Mouse (Mus musculus): Measurements from ENCODE around the gene Washc1. TPM values are rescaled to one million over a fixed set of nuclear protein-coding genes. Genes with fewer than 3 reads are reported as not detected.
"Not testable (repeated sequence)": the region's sequence is repeated elsewhere in the genome, so short reads cannot be mapped to it uniquely, and the experiment has no call there.

Gene Washc1
- total RNA-seq (2021) (10 to 100 TPM; 19.2 to 21.5 TPM), polyA plus RNA-seq (2012; rRNA removed) (21.1 and 23.6 TPM in 2 replicates)
- long read RNA-seq, transcript Washc1-201 (11 exons, 2,905 nt), result major isoform, 5 of 9 reads
- long read RNA-seq, partial matches to known transcripts, result 2 of 9 reads
- long read RNA-seq, other reads (novel, unspliced or antisense), result 1 of 9 reads

- H3K4me1 ChIP-seq (ENCODE audit: control insufficient read depth, insufficient read depth, low read length), result peaks cover 6% of the 10 kb centered on the region
- H3K27ac ChIP-seq, result peak within 1 kb of the TSS; percentile 80
- WGBS, result under 1% methylated on average over 41 of the region's 41 CpGs
- peak; percentile 91 to 92 for DNase-seq
- H3K27me3 ChIP-seq (ENCODE audit: control insufficient read depth, insufficient read depth, low read length), result no peaks in the 10 kb centered on the region
- 0 out of 2 replicates have a peak, but pooled peaks cover 1% of the 10 kb centered on the region for H3K79me2 ChIP-seq (replicated peaks; ENCODE audit: control insufficient read depth, insufficient read depth, low read length)
- intact Hi-C loops (cut with DNase I), result no loop called here
- TF ChIP-seq EP300 (IDR thresholded peaks at IDR 0.05; ENCODE audit: insufficient read depth, low read depth, low read length), result 0 out of 2 replicates have a peak, but pooled peaks have one; percentile 28
- peak; percentile 9; the same call in 1 of the 2 replicates for TF ChIP-seq CTCF (IDR thresholded peaks at IDR 0.05)
- TF ChIP-seq POLR2A (IDR thresholded peaks at IDR 0.05; ENCODE audit: insufficient read depth, low read depth, low read length), result peak; percentile 58
- peak within 1 kb of the TSS; percentile 83 for H3K4me3 ChIP-seq
- H3K36me3 ChIP-seq (ENCODE audit: control insufficient read depth, insufficient read depth, low read length), result no peaks in the 10 kb centered on the region
- peak within 1 kb of the TSS; percentile 91 for H3K9ac ChIP-seq (ENCODE audit: low read depth, low read length)
Measured at GRCm38 (mm10) chr17:66111402-66111959, at the start of gene Washc1. Washc1 (plus strand) TSS chr17:66111545.

- Histone ChIP-seq H3K9ac (ENCODE audit: low read depth, low read length) (no peak overlapping the region), H3K4me1 (ENCODE audit: control insufficient read depth, insufficient read depth, low read length) (0 out of 2 replicates have a peak, but pooled peaks cover 1% of the 10 kb centered on the region), H3K79me2 (replicated peaks; ENCODE audit: control insufficient read depth, insufficient read depth, low read length) (peaks cover 11% of the 10 kb centered on the region), H3K27me3 (ENCODE audit: control insufficient read depth, insufficient read depth, low read length) (no peaks in the 10 kb centered on the region), H3K36me3 (ENCODE audit: control insufficient read depth, insufficient read depth, low read length) (no peaks in the 10 kb centered on the region), H3K27ac (no peak overlapping the region), H3K4me3 (no peak overlapping the region)
- no peak for DNase-seq
- TF ChIP-seq CTCF (IDR thresholded peaks at IDR 0.05), result no peak
- no peak for TF ChIP-seq POLR2A (IDR thresholded peaks at IDR 0.05; ENCODE audit: insufficient read depth, low read depth, low read length)
- TF ChIP-seq EP300 (IDR thresholded peaks at IDR 0.05; ENCODE audit: insufficient read depth, low read depth, low read length), result no peak
- WGBS, result 75% methylated on average over 4 of the region's 4 CpGs
- intact Hi-C loops (cut with DNase I), result no loop called here
Measured at GRCm38 (mm10) chr17:66065115-66065514, 46.2 kb upstream of the Washc1 start.

GRCm38 (mm10) chr17:66069036-66069435 lies 42.3 kb upstream of the Washc1 start:
- intact Hi-C loops (cut with DNase I); H3K27ac ChIP-seq; H3K9ac ChIP-seq (ENCODE audit: low read depth, low read length); H3K27me3 ChIP-seq (ENCODE audit: control insufficient read depth, insufficient read depth, low read length); H3K4me1 ChIP-seq (ENCODE audit: control insufficient read depth, insufficient read depth, low read length); H3K36me3 ChIP-seq (ENCODE audit: control insufficient read depth, insufficient read depth, low read length); H3K4me3 ChIP-seq; DNase-seq: not testable (repeated sequence)
- 96% methylated on average over 2 of the region's 2 CpGs for WGBS
- H3K79me2 ChIP-seq (replicated peaks; ENCODE audit: control insufficient read depth, insufficient read depth, low read length), result peaks cover 12% of the 10 kb centered on the region

GRCm38 (mm10) chr17:66073971-66074370 lies 37.4 kb upstream of the Washc1 start:
- intact Hi-C loops (cut with DNase I), result no loop called here
- Histone ChIP-seq H3K4me1 (ENCODE audit: control insufficient read depth, insufficient read depth, low read length) (peaks cover 6% of the 10 kb centered on the region), H3K79me2 (replicated peaks; ENCODE audit: control insufficient read depth, insufficient read depth, low read length) (peaks cover 7% of the 10 kb centered on the region), H3K27ac (no peak overlapping the region), H3K4me3 (no peak overlapping the region), H3K36me3 (ENCODE audit: control insufficient read depth, insufficient read depth, low read length) (peaks cover 7% of the 10 kb centered on the region), H3K9ac (ENCODE audit: low read depth, low read length) (no peak overlapping the region), H3K27me3 (ENCODE audit: control insufficient read depth, insufficient read depth, low read length) (no peaks in the 10 kb centered on the region)
- 82% methylated on average over 7 of the region's 7 CpGs for WGBS
- no peak for DNase-seq
- TF ChIP-seq POLR2A (IDR thresholded peaks at IDR 0.05; ENCODE audit: insufficient read depth, low read depth, low read length) (no peak), CTCF (IDR thresholded peaks at IDR 0.05) (no peak), EP300 (IDR thresholded peaks at IDR 0.05; ENCODE audit: insufficient read depth, low read depth, low read length) (no peak)

- WGBS, result 1% methylated on average over 12 of the region's 12 CpGs
- Histone ChIP-seq H3K4me3 (peak overlapping the region; percentile 93), H3K27me3 (ENCODE audit: control insufficient read depth, insufficient read depth, low read length) (no peaks in the 10 kb centered on the region), H3K27ac (peak overlapping the region; percentile 92), H3K36me3 (ENCODE audit: control insufficient read depth, insufficient read depth, low read length) (peaks cover 7% of the 10 kb centered on the region), H3K9ac (ENCODE audit: low read depth, low read length) (peak overlapping the region; percentile 89), H3K79me2 (replicated peaks; ENCODE audit: control insufficient read depth, insufficient read depth, low read length) (0 out of 2 replicates have a peak, but pooled peaks cover 5% of the 10 kb centered on the region), H3K4me1 (ENCODE audit: control insufficient read depth, insufficient read depth, low read length) (peaks cover 6% of the 10 kb centered on the region)
- DNase-seq, result no peak
- intact Hi-C loops (cut with DNase I), result no loop called here
- TF ChIP-seq POLR2A (IDR thresholded peaks at IDR 0.05; ENCODE audit: insufficient read depth, low read depth, low read length) (no peak), CTCF (IDR thresholded peaks at IDR 0.05) (no peak), EP300 (IDR thresholded peaks at IDR 0.05; ENCODE audit: insufficient read depth, low read depth, low read length) (no peak)
Measured at GRCm38 (mm10) chr17:66075827-66076173, 35.5 kb upstream of the Washc1 start.

DNA sequence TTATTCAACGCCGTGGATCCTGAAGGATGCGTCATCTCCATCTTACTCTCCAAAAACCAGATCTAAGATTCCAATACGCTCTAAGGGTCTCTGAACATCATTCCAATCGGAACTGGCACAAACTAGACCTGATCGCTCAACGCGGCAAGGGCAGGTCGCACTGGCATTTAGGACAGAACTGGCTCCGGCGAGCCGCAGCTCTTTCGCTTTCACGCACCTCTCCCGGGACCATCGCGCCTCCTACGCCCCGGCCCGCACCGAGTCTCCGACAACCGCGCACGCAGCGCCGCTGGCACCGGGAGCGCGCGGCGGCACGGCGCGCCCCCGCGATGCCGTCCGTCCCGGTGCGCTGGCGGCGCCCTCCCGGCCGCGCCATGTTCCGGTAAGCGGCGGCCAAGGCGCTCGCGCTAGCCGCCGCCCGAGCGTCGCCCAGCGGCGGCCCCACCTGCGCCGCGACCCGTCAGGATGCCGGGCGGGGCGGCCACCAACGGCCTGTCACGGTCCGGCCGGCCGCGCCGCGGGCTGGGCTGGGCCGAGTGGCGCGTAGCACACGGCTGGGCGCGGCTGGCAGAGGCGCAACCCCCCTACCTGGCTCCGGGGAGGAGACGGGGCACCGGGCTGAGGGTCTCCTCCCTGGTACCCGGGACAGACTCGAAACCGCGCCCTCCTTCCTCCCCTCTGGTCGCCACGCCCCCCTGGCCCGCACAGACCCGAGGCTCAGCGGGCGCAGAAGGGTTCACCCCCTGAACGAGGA lies 35.0 kb upstream of the Washc1 start:
- no peak for DNase-seq
- 0 out of 2 replicates have a peak, but pooled peaks cover 5% of the 10 kb centered on the region for H3K79me2 ChIP-seq (replicated peaks; ENCODE audit: control insufficient read depth, insufficient read depth, low read length)
- no peaks in the 10 kb centered on the region for H3K27me3 ChIP-seq (ENCODE audit: control insufficient read depth, insufficient read depth, low read length)
- peak overlapping the region; percentile 89 for H3K9ac ChIP-seq (ENCODE audit: low read depth, low read length)
- peaks cover 7% of the 10 kb centered on the region for H3K36me3 ChIP-seq (ENCODE audit: control insufficient read depth, insufficient read depth, low read length)
- WGBS, result under 1% methylated on average over 87 of the region's 95 CpGs
- peak overlapping the region; percentile 92 for H3K27ac ChIP-seq
- intact Hi-C loops (cut with DNase I), result no loop called here
- TF ChIP-seq POLR2A (IDR thresholded peaks at IDR 0.05; ENCODE audit: insufficient read depth, low read depth, low read length) (no peak), EP300 (IDR thresholded peaks at IDR 0.05; ENCODE audit: insufficient read depth, low read depth, low read length) (no peak), CTCF (IDR thresholded peaks at IDR 0.05) (no peak)
- H3K4me3 ChIP-seq, result peak overlapping the region; percentile 93
- H3K4me1 ChIP-seq (ENCODE audit: control insufficient read depth, insufficient read depth, low read length), result peaks cover 6% of the 10 kb centered on the region

Measured in heart, adult 2 months (tissue).